Mouse (Mus musculus) heart, adult 8-10 months (tissue): ENCODE measurements around the gene Tirap. TPM values are rescaled to one million over a fixed set of nuclear protein-coding genes. Genes with fewer than 3 reads are reported as not detected.
"Not testable (repeated sequence)": the region's sequence is repeated elsewhere in the genome, so short reads cannot be mapped to it uniquely, and the experiment has no call there.

Experiments
- DNase-seq: peaks from one replicate; pipeline ENCODE4 v3.0.0; 2022; ENCODE audit warnings: low spot score
- total RNA-seq, 4 experiments: library from RNA; stranded (reverse); gene quantifications; 2 replicates each; pipeline ENCODE4 v1.2.4; 2022

Tirap gene
- total RNA-seq, 4 experiments from 2014 or later = 5.3 to 7.9 (median 5.9) TPM

GRCm38 (mm10) chr9:35152923-35153322 lies 47.2 kb downstream of the Tirap start:
- DNase-seq = no peak

- DNase-seq = not testable (repeated sequence)
These were observed 51.3 kb downstream of the Tirap start for GRCm38 (mm10) chr9:35148822-35149221.

- not testable (repeated sequence) for DNase-seq
These were observed 52.8 kb downstream of the Tirap start for GRCm38 (mm10) chr9:35147261-35147660.

- no peak for DNase-seq
These were observed 54.3 kb downstream of the Tirap start for GRCm38 (mm10) chr9:35145829-35146228.

GRCm38 (mm10) chr9:35145118-35145517 lies 55.0 kb downstream of the Tirap start:
- no peak for DNase-seq

GRCm38 (mm10) chr9:35142221-35142620 lies 57.9 kb downstream of the Tirap start:
- no peak for DNase-seq

- no peak for DNase-seq
These were observed 60.8 kb downstream of the Tirap start for GRCm38 (mm10) chr9:35139231-35139744.

GRCm38 (mm10) chr9:35138029-35138428 lies 62.1 kb downstream of the Tirap start:
- DNase-seq = no peak

- DNase-seq = no peak
These were observed 64.5 kb downstream of the Tirap start for GRCm38 (mm10) chr9:35135575-35135974.

Other genes with a start within 250 kb of the Tirap start
- gene St3gal4, start 81.0 kb downstream of the Tirap start, total RNA-seq = 10 to 100 TPM; 25.1 to 30.4 (median 28.3) TPM
- 10 to 100 TPM; 13.8 to 15.8 (median 14.1) TPM for gene Dcps, start 24.2 kb downstream of the Tirap start, total RNA-seq
- gene Srpr, start 116 bp downstream of the Tirap start, total RNA-seq = 10 to 100 TPM; 81.9 to 98.4 (median 89.6) TPM
- 10 to 100 TPM; 74.4 to 89.0 (median 78.8) TPM for gene Foxred1, start 10.8 kb upstream of the Tirap start, total RNA-seq
- 10 to 100 TPM; 13.6 to 17.4 (median 14.5) TPM for gene Fam118b, start 67.5 kb upstream of the Tirap start, total RNA-seq
- 10 to 100 TPM; 12.7 to 14.5 (median 13.7) TPM for gene Rpusd4, start 67.6 kb upstream of the Tirap start, total RNA-seq
- gene Cdon, start 220.8 kb upstream of the Tirap start, total RNA-seq = 10 to 100 TPM in 2 of 4 experiments, 1 to 10 TPM in 2; 8.3 to 11.3 (median 10.3) TPM